Mouse (Mus musculus) embryo, embryonic 11.5 days (tissue): ENCODE data around the gene Mterf1b.
"Not testable (repeated sequence)": the region's sequence is repeated elsewhere in the genome, so short reads cannot be mapped to it uniquely, and the experiment has no call there.

Experiments used
- DNase-seq: peaks from one replicate; pipeline ENCODE4 v3.0.0-alpha.2; 2012; ENCODE audit warnings: low read depth, low spot score

Mterf1b gene

GRCm38 (mm10) chr5:4191671-4192480, at the start of gene Mterf1b:
Mterf1b (plus strand) TSS chr5:4192367.
- DNase-seq: not testable (repeated sequence)

GRCm38 (mm10) chr5:4159418-4160071, 32.6 kb upstream of the Mterf1b start:
- DNase-seq: not testable (repeated sequence)

GRCm38 (mm10) chr5:4161554-4161953, 30.6 kb upstream of the Mterf1b start:
- no peak for DNase-seq

- no peak for DNase-seq
Observed at GRCm38 (mm10) chr5:4162461-4162860, 29.7 kb upstream of the Mterf1b start.

GRCm38 (mm10) chr5:4167813-4168529, 24.2 kb upstream of the Mterf1b start:
- DNase-seq: not testable (repeated sequence)

- DNase-seq: not testable (repeated sequence)
Observed at GRCm38 (mm10) chr5:4168530-4168926, 23.6 kb upstream of the Mterf1b start.

GRCm38 (mm10) chr5:4176421-4176820, 15.7 kb upstream of the Mterf1b start:
- DNase-seq: not testable (repeated sequence)

GRCm38 (mm10) chr5:4179364-4179763, 12.8 kb upstream of the Mterf1b start:
- no peak for DNase-seq

- DNase-seq: no peak
Observed at GRCm38 (mm10) chr5:4186815-4187214, 5.4 kb upstream of the Mterf1b start.

GRCm38 (mm10) chr5:4192481-4193246, 497 bp downstream of the Mterf1b start:
- DNase-seq: not testable (repeated sequence)

- no peak for DNase-seq
Observed at GRCm38 (mm10) chr5:4193247-4193628, 1.1 kb downstream of the Mterf1b start.

GRCm38 (mm10) chr5:4194166-4194565, 2.0 kb downstream of the Mterf1b start:
- peak; percentile 8 for DNase-seq

- no peak for DNase-seq
Observed at GRCm38 (mm10) chr5:4195086-4195485, 2.9 kb downstream of the Mterf1b start.

GRCm38 (mm10) chr5:4201368-4201767, 9.2 kb downstream of the Mterf1b start:
- peak; percentile 16 for DNase-seq

- not testable (repeated sequence) for DNase-seq
Observed at GRCm38 (mm10) chr5:4202276-4202810, 10.2 kb downstream of the Mterf1b start.

- DNase-seq: not testable (repeated sequence)
Observed at GRCm38 (mm10) chr5:4210082-4210481, 17.9 kb downstream of the Mterf1b start.

- no peak for DNase-seq
Observed at GRCm38 (mm10) chr5:4221309-4221708, 29.1 kb downstream of the Mterf1b start.

GRCm38 (mm10) chr5:4221981-4222623, 29.9 kb downstream of the Mterf1b start:
- no peak for DNase-seq

GRCm38 (mm10) chr5:4232163-4232562, 40.0 kb downstream of the Mterf1b start:
- no peak for DNase-seq

- DNase-seq: no peak
Observed at GRCm38 (mm10) chr5:4234505-4234904, 42.3 kb downstream of the Mterf1b start.

- DNase-seq: peak; percentile 22
Observed at GRCm38 (mm10) chr5:4240120-4240519, 48.0 kb downstream of the Mterf1b start.
